Mouse (Mus musculus): ENCODE measurements at regions not wholly inside any gene's neighbourhood (a gene's known extent, or its start where the extent isn't known, plus 50 kb on each side); places are given as distances from the start of the nearest gene placed in this dataset.

DNA sequence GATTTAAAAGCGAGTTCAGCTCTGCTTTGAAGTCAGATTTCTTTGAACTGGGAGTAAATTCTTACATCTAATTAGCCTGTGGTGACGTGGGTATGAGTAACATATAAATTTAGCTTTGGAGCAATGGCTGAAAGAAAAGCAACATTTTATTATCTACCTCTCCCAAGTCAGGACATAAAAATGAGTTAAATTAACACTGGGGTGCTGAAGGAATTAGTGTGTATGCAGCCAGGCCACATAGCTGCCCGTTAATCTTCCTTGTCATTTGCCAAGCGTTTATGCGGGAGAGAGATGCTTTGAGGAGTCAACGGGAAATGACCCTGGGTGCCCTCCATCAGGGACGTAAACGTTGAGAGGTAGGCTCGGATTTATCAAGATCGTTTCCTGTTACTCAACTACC is 52.0 kb upstream of the Slc38a4 start:
- TF ChIP-seq CTCF (conservative IDR thresholded peaks at IDR 0.05; ENCODE audit: insufficient read depth, insufficient read length, low read depth, low read length) (no peak), POLR2A (IDR thresholded peaks at IDR 0.05; ENCODE audit: low read depth, low read length) (no peak)

Measured in kidney, adult 2 months (tissue).